Mouse (Mus musculus) intestine, embryonic 14.5 days (tissue): ENCODE data around the gene Ptpn13. TPM values are rescaled to one million over a fixed set of nuclear protein-coding genes. Genes with fewer than 3 reads are reported as not detected.

Experiments used
- ATAC-seq: fragments of 200-750 bp; cut with Nextera tagmentation; replicated peaks from 2 replicates; pipeline ENCODE4 v1.8.0; 2017; ENCODE audit warnings: low read depth, moderate number of reproducible peaks, moderate TSS enrichment, moderate library complexity; ENCODE audit not compliant: low FRiP score, low TSS enrichment
- DNase-seq: peaks from one replicate; pipeline ENCODE4 v3.0.0-alpha.2; 2018; ENCODE audit warnings: low spot score
- H3K27ac ChIP-seq: fragments of 300-500 bp; sonication (generic); 2 replicates; pipeline ENCODE4 v1.5.1; 2014; ENCODE audit warnings: low read depth, mild to moderate bottlenecking, control low read depth
- H3K27me3 ChIP-seq: fragments of 300-500 bp; sonication (generic); replicated peaks from 2 replicates; pipeline ENCODE4 v1.6.1; 2014; ENCODE audit warnings: low read length, control low read depth; ENCODE audit not compliant: control insufficient read depth, insufficient read depth
- H3K36me3 ChIP-seq: fragments of 300-500 bp; sonication (generic); 2 replicates; pipeline ENCODE4 v1.6.1; 2014; ENCODE audit warnings: low read length, control low read depth; ENCODE audit not compliant: control insufficient read depth, insufficient read depth
- H3K4me1 ChIP-seq: fragments of 300-500 bp; sonication (generic); replicated peaks from 2 replicates; pipeline ENCODE4 v1.6.1; 2014; ENCODE audit warnings: low read length, control low read depth, mixed read lengths; ENCODE audit not compliant: control insufficient read depth, insufficient read depth
- H3K4me2 ChIP-seq: fragments of 300-500 bp; sonication (generic); 2 replicates; pipeline ENCODE4 v1.6.1; 2014; ENCODE audit warnings: low read length
- H3K4me3 ChIP-seq: fragments of 300-500 bp; sonication (generic); 2 replicates; pipeline ENCODE4 v1.5.1; 2014; ENCODE audit warnings: low read depth, low read length, control low read depth, mixed read lengths
- H3K9ac ChIP-seq: fragments of 300-500 bp; sonication (generic); 2 replicates; pipeline ENCODE4 v1.6.1; 2014; ENCODE audit warnings: mild to moderate bottlenecking, low read length
- H3K9me3 ChIP-seq: fragments of 300-500 bp; sonication (generic); 2 replicates; pipeline ENCODE4 v1.6.1; 2016; ENCODE audit warnings: low read length, control low read depth; ENCODE audit not compliant: control insufficient read depth
- WGBS: fragments of 180-500 bp; shearing (Covaris S2); extraction: QIAGEN DNeasy Blood & Tissue Kit; methylation state at CpG from one replicate; pipeline ENCODE4 v1.1.7; 2014; 5-methylcytosine and 5-hydroxymethylcytosine counted together
- polyA plus RNA-seq: library from polyadenylated mRNA; unstranded; fragments of >200 nt; fragmentation: Nextera tagmentation; extraction: Ambion mirVana; gene quantifications from 2 replicates; pipeline ENCODE4 v1.2.1, GENCODE M21; 2014

The Ptpn13 gene
- polyA plus RNA-seq, 1 experiment from 2014 or later, result 10.1 TPM

DNA sequence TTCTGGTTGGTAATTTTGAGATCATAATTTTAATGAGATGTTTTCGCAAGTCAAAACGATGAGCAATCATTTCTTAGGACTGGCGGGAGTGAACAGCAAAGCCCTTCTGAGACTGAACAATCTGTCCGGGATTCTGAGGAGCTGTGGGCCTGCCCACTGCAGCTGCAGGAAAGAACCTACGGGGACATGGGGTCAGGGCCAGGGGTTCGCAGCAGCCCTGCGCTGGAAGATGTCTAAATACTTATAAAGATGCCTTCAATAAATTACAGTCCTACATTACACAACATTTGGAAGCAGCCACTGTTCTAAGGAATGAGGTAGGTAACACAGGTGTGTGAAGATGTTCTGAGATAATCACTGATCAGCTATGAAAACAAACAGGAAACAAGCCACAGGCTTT lies 180.7 kb downstream of the Ptpn13 start:
- 75% methylated on average over 7 of the region's 7 CpGs for WGBS
- no peak overlapping the region for H3K4me2 ChIP-seq
- no peaks in the 10 kb centered on the region for H3K4me1 ChIP-seq
- no peak overlapping the region for H3K27ac ChIP-seq
- H3K27me3 ChIP-seq, result no peaks in the 10 kb centered on the region
- H3K36me3 ChIP-seq, result no peaks in the 10 kb centered on the region
- no peak for ATAC-seq
- H3K9ac ChIP-seq, result no peak overlapping the region
- H3K9me3 ChIP-seq, result no peaks in the 10 kb centered on the region
- no peak overlapping the region for H3K4me3 ChIP-seq
- no peak for DNase-seq

DNA sequence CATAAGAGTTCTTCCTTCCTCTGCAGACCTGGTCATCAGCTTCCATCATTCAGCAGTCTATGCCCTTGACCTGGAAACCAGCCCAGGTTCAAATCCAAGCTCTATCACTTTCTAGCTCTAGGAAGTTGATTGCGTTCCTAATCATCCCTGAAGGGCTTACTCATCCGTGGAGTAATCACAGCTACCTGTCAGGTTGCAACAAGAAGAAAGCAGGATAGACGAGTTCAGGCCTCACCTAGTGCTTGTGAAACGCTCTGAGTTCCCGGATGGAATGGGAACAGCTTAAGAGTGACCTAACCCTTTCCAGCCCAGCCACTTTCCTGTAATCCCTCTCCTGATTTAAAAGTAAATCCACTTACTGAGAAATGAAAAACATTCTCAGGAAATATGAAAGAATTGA lies 185.2 kb downstream of the Ptpn13 start:
- no peaks in the 10 kb centered on the region for H3K9me3 ChIP-seq
- no peaks in the 10 kb centered on the region for H3K4me1 ChIP-seq
- H3K36me3 ChIP-seq, result no peaks in the 10 kb centered on the region
- ATAC-seq (no peak), DNase-seq (no peak)
- no peaks in the 10 kb centered on the region for H3K27me3 ChIP-seq
- no peak overlapping the region for H3K4me3 ChIP-seq
- H3K9ac ChIP-seq, result no peak overlapping the region
- no peak overlapping the region for H3K27ac ChIP-seq
- H3K4me2 ChIP-seq, result no peak overlapping the region
- WGBS, result 66% methylated on average over 5 of the region's 5 CpGs

DNA sequence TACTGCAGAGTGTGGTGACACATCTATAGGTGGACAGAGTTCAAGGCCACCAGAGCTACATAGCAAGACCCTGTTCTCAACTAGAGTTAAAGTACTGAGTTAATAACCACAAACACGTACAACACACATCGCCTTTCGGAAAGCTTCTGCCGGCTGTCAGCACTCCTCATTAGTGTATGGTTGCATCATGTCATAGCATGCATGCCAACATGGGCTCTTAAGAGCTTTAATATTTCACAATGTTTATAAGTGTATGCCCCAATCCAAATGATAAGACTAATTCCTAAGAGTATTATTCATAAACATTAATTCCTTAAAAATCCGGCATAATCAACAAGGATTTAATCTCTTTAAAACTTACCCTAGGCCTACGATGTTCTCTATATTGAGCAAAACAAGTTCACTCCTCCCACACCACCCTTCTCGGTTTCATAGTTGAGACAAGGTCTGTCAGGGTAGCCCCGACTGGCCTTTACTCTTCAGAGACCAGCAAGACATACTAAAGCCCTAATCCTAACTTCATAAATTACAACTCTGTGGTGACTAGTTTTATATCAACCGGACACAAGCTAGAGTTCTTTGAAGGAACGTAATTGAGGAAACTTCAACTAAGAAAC lies 186.0 kb downstream of the Ptpn13 start:
- no peaks in the 10 kb centered on the region for H3K36me3 ChIP-seq
- 87% methylated on average over 10 of the region's 10 CpGs for WGBS
- no peaks in the 10 kb centered on the region for H3K4me1 ChIP-seq
- no peak overlapping the region for H3K27ac ChIP-seq
- H3K27me3 ChIP-seq, result no peaks in the 10 kb centered on the region
- H3K9me3 ChIP-seq, result no peaks in the 10 kb centered on the region
- no peak overlapping the region for H3K9ac ChIP-seq
- ATAC-seq (no peak), DNase-seq (no peak)
- no peak overlapping the region for H3K4me2 ChIP-seq
- no peak overlapping the region for H3K4me3 ChIP-seq

DNA sequence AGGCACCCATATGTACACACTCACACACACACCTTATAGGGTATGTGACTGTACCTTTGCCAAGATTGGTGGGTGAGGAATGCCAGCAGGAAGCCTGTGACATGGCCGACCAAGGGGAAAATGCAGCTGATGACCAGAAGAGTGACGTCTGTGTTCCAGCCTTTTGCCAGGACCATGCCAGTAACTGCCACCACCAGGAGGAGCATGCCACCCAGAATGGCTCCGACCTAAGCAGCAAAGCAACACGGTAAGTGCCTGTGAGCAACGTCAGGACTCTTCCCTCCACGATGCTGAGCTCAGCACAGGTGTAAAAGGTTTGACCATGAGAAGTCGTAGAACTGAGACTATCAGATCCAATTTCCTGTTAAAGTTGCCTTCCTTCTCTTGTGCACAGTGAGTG lies 187.3 kb downstream of the Ptpn13 start:
- DNase-seq, result no peak
- no peak for ATAC-seq

DNA sequence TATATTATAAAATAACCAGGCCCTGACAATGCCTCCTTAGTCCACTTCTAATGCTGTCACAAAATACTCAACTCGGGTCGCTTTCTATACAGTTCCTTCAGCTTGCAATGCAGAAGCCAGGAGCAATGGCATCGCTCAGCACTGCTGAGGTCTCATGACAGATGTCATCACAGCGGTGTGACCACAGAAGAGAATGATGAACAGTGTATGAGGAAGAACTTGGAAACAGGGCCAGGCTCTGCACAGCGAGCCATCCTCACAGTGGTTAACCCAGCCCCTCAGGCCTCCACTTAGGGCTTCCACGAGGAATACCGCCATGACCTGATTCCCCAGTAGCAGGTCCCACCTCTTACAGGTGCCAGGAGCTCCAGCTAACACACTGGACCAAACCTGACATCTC lies 189.4 kb downstream of the Ptpn13 start:
- no peak overlapping the region for H3K27ac ChIP-seq
- no peak for ATAC-seq
- H3K4me2 ChIP-seq, result no peak overlapping the region
- WGBS, result 87% methylated on average over 7 of the region's 7 CpGs
- no peaks in the 10 kb centered on the region for H3K36me3 ChIP-seq
- no peaks in the 10 kb centered on the region for H3K4me1 ChIP-seq
- H3K27me3 ChIP-seq, result no peaks in the 10 kb centered on the region
- no peak overlapping the region for H3K4me3 ChIP-seq
- no peak overlapping the region for H3K9ac ChIP-seq
- H3K9me3 ChIP-seq, result no peaks in the 10 kb centered on the region
- DNase-seq, result no peak

More for the DNA sequence above, 187.3 kb downstream of the Ptpn13 start:
- Histone ChIP-seq H3K4me3 (no peak overlapping the region), H3K9ac (no peak overlapping the region), H3K27me3 (no peaks in the 10 kb centered on the region), H3K9me3 (no peaks in the 10 kb centered on the region), H3K36me3 (no peaks in the 10 kb centered on the region), H3K4me1 (no peaks in the 10 kb centered on the region), H3K27ac (no peak overlapping the region), H3K4me2 (no peak overlapping the region)
- 86% methylated on average over 7 of the region's 7 CpGs for WGBS

DNA sequence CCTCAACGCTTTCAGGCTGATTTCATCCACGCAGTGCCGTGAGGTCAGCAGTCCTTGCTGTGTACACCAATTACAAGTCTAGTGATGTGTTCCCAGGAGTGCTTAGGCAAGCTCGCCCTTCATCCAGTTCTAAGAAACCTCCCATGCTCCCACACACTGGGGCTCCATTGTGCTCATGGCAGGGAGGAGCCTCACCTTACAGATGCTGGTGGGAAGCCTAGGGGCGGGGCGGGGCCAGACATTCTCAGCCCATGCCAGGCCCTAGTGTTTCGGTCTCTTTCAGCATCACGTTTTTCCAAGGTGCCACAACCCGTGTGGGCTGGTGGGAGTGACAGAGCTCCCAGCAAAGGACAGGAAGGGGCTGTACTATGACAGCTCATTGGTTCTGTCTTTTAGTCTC lies 192.2 kb downstream of the Ptpn13 start:
- Histone ChIP-seq H3K9me3 (no peaks in the 10 kb centered on the region), H3K27me3 (no peaks in the 10 kb centered on the region), H3K9ac (no peak overlapping the region), H3K4me2 (no peak overlapping the region), H3K27ac (no peak overlapping the region), H3K4me1 (peaks cover 6% of the 10 kb centered on the region), H3K36me3 (no peaks in the 10 kb centered on the region), H3K4me3 (no peak overlapping the region)
- 76% methylated on average over 9 of the region's 9 CpGs for WGBS
- no peak for ATAC-seq
- DNase-seq, result no peak

DNA sequence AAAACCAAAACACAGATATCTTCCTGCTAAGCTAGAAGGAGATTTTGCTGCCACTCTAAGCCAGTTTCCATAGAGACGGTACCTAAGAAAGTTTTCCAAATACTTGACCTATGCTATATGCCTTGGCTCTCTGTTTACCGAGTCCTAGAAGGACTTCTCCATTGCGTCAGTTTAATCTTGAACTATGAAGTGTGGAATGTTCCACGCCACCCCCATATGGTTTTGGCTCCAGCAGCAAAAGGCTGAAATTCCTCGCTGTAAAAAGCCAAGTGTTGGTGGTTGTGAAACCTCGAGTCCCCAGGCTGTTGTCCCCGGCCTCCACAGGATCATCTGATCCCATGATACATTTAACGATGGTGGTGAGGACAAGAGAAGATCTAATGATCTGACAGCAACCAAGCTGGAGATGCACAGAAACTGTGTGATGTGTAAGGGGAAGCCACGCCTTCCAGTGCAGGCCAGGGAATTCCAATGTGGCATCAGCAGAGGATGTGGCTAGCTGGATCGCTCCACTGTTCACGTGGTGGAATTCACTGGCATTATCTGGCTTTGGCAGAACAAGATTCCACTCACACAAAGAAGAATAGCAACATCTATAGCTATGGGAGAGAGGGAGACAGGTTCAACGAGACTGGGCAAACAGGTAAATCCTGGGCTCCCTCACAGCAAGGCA lies 195.4 kb downstream of the Ptpn13 start:
- Histone ChIP-seq H3K36me3 (no peaks in the 10 kb centered on the region), H3K4me1 (peaks cover 6% of the 10 kb centered on the region), H3K27me3 (no peaks in the 10 kb centered on the region), H3K4me2 (no peak overlapping the region), H3K27ac (no peak overlapping the region), H3K9ac (no peak overlapping the region), H3K9me3 (no peaks in the 10 kb centered on the region), H3K4me3 (no peak overlapping the region)
- no peak for DNase-seq
- WGBS, result 61% methylated on average over 12 of the region's 12 CpGs
- ATAC-seq, result no peak

DNA sequence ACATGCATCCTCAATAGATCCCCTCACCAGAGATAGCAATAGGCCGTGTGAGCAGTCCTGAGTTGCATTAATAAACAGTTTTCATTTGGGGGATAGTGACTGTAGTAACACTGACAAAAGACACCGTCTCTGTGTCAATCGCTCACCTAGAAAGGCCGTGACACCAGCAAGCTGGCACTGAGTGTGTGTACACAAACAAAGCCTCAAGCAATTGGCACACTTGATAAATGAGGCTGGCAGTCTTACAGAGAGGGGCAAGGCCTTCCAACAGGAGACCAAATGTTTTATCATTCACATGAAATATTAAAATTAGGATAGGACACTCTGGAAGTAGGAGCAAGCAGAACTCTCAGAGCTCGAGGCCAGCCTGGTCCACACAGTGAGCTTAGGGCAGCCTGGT lies 197.3 kb downstream of the Ptpn13 start:
- peaks cover 6% of the 10 kb centered on the region for H3K4me1 ChIP-seq
- no peak overlapping the region for H3K27ac ChIP-seq
- DNase-seq (no peak), ATAC-seq (no peak)
- no peak overlapping the region for H3K4me3 ChIP-seq
- WGBS, result 82% methylated on average over 5 of the region's 5 CpGs
- H3K9ac ChIP-seq, result no peak overlapping the region
- H3K4me2 ChIP-seq, result no peak overlapping the region
- no peaks in the 10 kb centered on the region for H3K36me3 ChIP-seq
- no peaks in the 10 kb centered on the region for H3K9me3 ChIP-seq
- no peaks in the 10 kb centered on the region for H3K27me3 ChIP-seq

DNA sequence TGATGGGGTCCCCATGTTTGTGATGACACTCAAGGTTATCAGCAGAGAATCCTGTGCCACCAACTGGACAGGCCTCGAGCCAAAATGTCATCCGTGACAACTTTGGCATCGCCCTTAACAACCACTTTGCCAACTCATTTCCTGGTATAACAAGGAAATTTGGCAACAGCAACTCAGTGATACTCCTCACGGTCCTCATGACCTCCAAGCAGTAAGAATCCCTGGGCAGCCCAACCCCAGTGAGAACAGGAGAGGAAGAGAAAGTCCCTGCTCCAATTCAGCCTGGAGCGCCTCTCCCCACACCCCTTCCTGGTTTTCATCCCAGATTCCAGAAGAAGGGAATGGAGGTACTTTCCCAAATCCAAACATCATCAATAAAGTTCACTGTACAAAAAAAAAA lies 199.8 kb downstream of the Ptpn13 start:
- WGBS, result 93% methylated on average over 5 of the region's 5 CpGs

More for the DNA sequence above, 199.8 kb downstream of the Ptpn13 start:
- no peak for DNase-seq
- no peaks in the 10 kb centered on the region for H3K9me3 ChIP-seq
- H3K4me1 ChIP-seq, result peaks cover 6% of the 10 kb centered on the region
- H3K4me3 ChIP-seq, result no peak overlapping the region
- H3K4me2 ChIP-seq, result no peak overlapping the region
- H3K27ac ChIP-seq, result no peak overlapping the region
- no peaks in the 10 kb centered on the region for H3K27me3 ChIP-seq
- no peaks in the 10 kb centered on the region for H3K36me3 ChIP-seq
- no peak for ATAC-seq
- H3K9ac ChIP-seq, result no peak overlapping the region
